Comparison of ENCODE assay signal across 8 mouse cellular contexts in genomic region chr17:85089621-85090020, GRCm38 (mm10). TPM values are rescaled to one million over a fixed set of nuclear protein-coding genes. Genes with fewer than 3 reads are reported as not detected.
DNase-seq lines count a peak whose midpoint lies in the region; ATAC-seq lines count a peak whose summit lies in the region.

No protein-coding gene starts in this region.

- under 1% methylated on average over 16 of the region's 16 CpGs for WGBS in hindbrain, embryonic 11.5 days
- whole genome bisulfite sequencing in midbrain, embryonic 11.5 days = under 1% methylated on average over 16 of the region's 16 CpGs

- peak; percentile 24 for DNase-seq in embryo, embryonic 10 days (ENCODE audit: low spot score)
- DNase-seq in embryo, embryonic 9.5 days (ENCODE audit: extremely low spot score) = no peak
- DNase-seq in right cerebral cortex, postnatal 4 days = peak; percentile 23
- DNase-seq in right cerebral cortex, adult 2 months (ENCODE audit: low spot score in 2 of 2) = no peak
- no peak for DNase-seq in hindbrain, embryonic 11.5 days (ENCODE audit: low spot score)
- no peak for DNase-seq in midbrain, embryonic 11.5 days (ENCODE audit: low spot score, missing footprints)
- no peak for DNase-seq in layer of hippocampus, postnatal 25 days (ENCODE audit: extremely low spot score in 1 of 2, low spot score in 1 of 2)
- no peak for DNase-seq in left cerebral cortex, adult 11 months (ENCODE audit: low spot score)

- H3K4me1 ChIP-seq in hindbrain, embryonic 11.5 days (replicated peaks; ENCODE audit: control insufficient read depth, insufficient read depth, low read length) = no peaks in the 10 kb centered on the region
- peaks cover 11% of the 10 kb centered on the region for H3K4me1 ChIP-seq in midbrain, embryonic 11.5 days (ENCODE audit: control insufficient read depth, insufficient read depth, low read length)

- H3K9ac ChIP-seq in hindbrain, embryonic 11.5 days (ENCODE audit: low read depth, low read length) = peak overlapping the region; percentile 82
- peak overlapping the region; percentile 65 for H3K9ac ChIP-seq in midbrain, embryonic 11.5 days (ENCODE audit: low read length)

- peak; percentile 28 for ATAC-seq in hindbrain, embryonic 11.5 days (ENCODE audit: low FRiP score)
- peak; percentile 10; the same call in 1 of the 2 replicates for ATAC-seq in midbrain, embryonic 11.5 days (ENCODE audit: low FRiP score)

- no peaks in the 10 kb centered on the region for H3K9me3 ChIP-seq in hindbrain, embryonic 11.5 days (ENCODE audit: control insufficient read depth, low read length)
- no peaks in the 10 kb centered on the region for H3K9me3 ChIP-seq in midbrain, embryonic 11.5 days (ENCODE audit: control insufficient read depth, low read length)

- no peaks in the 10 kb centered on the region for H3K27me3 ChIP-seq in hindbrain, embryonic 11.5 days (ENCODE audit: control insufficient read depth, insufficient read depth, low read length)
- no peaks in the 10 kb centered on the region for H3K27me3 ChIP-seq in midbrain, embryonic 11.5 days (ENCODE audit: control insufficient read depth, insufficient read depth, low read length)

- peak overlapping the region; percentile 68 for H3K4me2 ChIP-seq in hindbrain, embryonic 11.5 days (replicated peaks; ENCODE audit: low read depth, low read length)
- peak overlapping the region; percentile 82 for H3K4me2 ChIP-seq in midbrain, embryonic 11.5 days

- H3K36me3 ChIP-seq in hindbrain, embryonic 11.5 days (ENCODE audit: control insufficient read depth, insufficient read depth, low read length) = no peaks in the 10 kb centered on the region
- H3K36me3 ChIP-seq in midbrain, embryonic 11.5 days (ENCODE audit: control insufficient read depth, insufficient read depth, low read length) = no peaks in the 10 kb centered on the region

- H3K4me3 ChIP-seq in hindbrain, embryonic 11.5 days (ENCODE audit: low read depth, low read length) = peak overlapping the region; percentile 63
- peak overlapping the region; percentile 80 for H3K4me3 ChIP-seq in midbrain, embryonic 11.5 days (ENCODE audit: low read depth, low read length)

- peak overlapping the region; percentile 72 for H3K27ac ChIP-seq in hindbrain, embryonic 11.5 days (ENCODE audit: low read depth, low read length)
- peak overlapping the region; percentile 61 for H3K27ac ChIP-seq in midbrain, embryonic 11.5 days (ENCODE audit: low read depth, low read length)

RNA-seq across cellular contexts. Expression of gene Prepl, which starts 0.4 kb away (rescaled TPM):
- polyA plus RNA-seq in hindbrain, embryonic 11.5 days (2014; fragmentation: Nextera tagmentation; extraction: Ambion mirVana) = 55.2 and 64.8 TPM in 2 replicates
- 60.0 and 61.7 TPM in 2 replicates for polyA plus RNA-seq in midbrain, embryonic 11.5 days (2014; fragmentation: Nextera tagmentation; extraction: Ambion mirVana)
- 100 to 1,000 TPM; 347 to 356 TPM for total RNA-seq in layer of hippocampus, postnatal 25 days (2021)

RNA-seq across cellular contexts. Expression of gene Camkmt, which starts 0.7 kb away (rescaled TPM):
- 15.3 and 16.7 TPM in 2 replicates for polyA plus RNA-seq in hindbrain, embryonic 11.5 days (2014; fragmentation: Nextera tagmentation; extraction: Ambion mirVana)
- 14.9 and 17.0 TPM in 2 replicates for polyA plus RNA-seq in midbrain, embryonic 11.5 days (2014; fragmentation: Nextera tagmentation; extraction: Ambion mirVana)
- total RNA-seq in layer of hippocampus, postnatal 25 days (2021) = 10 to 100 TPM; 11.8 to 13.5 TPM

Comparison
In these comparisons a context has a peak if more than half of its experiments do, and no peak if none do; other contexts are left out.
1. DNase-seq: peak in embryo, embryonic 10 days (single experiment) and right cerebral cortex, postnatal 4 days (single experiment); none in embryo, embryonic 9.5 days (single experiment), right cerebral cortex, adult 2 months (0 of 2), hindbrain, embryonic 11.5 days (single experiment), midbrain, embryonic 11.5 days (single experiment), layer of hippocampus, postnatal 25 days (0 of 2) and left cerebral cortex, adult 11 months (single experiment).